Mouse (Mus musculus) midbrain, embryonic 10.5 days (tissue): ENCODE results near the gene Pdia2. TPM values are rescaled to one million over a fixed set of nuclear protein-coding genes. Genes with fewer than 3 reads are reported as not detected.
A peak's percentile ranks its signal among the peaks of the same experiment; 100 is the strongest.
"Not testable (repeated sequence)": the region's sequence is repeated elsewhere in the genome, so short reads cannot be mapped to it uniquely, and the experiment has no call there.

Experiments
- DNase-seq: peaks from one replicate; pipeline ENCODE4 v3.0.0-alpha.2; 2017; ENCODE audit warnings: low spot score
- H3K27ac ChIP-seq: fragments of 300-500 bp; sonication (generic); replicated peaks from 2 replicates; pipeline ENCODE4 v1.5.1; 2016; ENCODE audit warnings: mild to moderate bottlenecking
- H3K27me3 ChIP-seq: fragments of 300-500 bp; sonication (generic); 2 replicates; pipeline ENCODE4 v1.6.1; 2016; ENCODE audit warnings: low read depth, mild to moderate bottlenecking; ENCODE audit not compliant: poor library complexity, severe bottlenecking
- H3K36me3 ChIP-seq: fragments of 300-500 bp; sonication (generic); 2 replicates; pipeline ENCODE4 v1.6.1; 2016; ENCODE audit warnings: mild to moderate bottlenecking, moderate library complexity
- H3K4me1 ChIP-seq: fragments of 300-500 bp; sonication (generic); 2 replicates; pipeline ENCODE4 v1.6.1; 2016
- H3K4me3 ChIP-seq: fragments of 300-500 bp; sonication (generic); 2 replicates; pipeline ENCODE4 v1.5.1; 2016; ENCODE audit warnings: mild to moderate bottlenecking, moderate library complexity
- H3K9me3 ChIP-seq: fragments of 300-500 bp; sonication (generic); replicated peaks from 2 replicates; pipeline ENCODE4 v1.6.1; 2016; ENCODE audit warnings: mild to moderate bottlenecking
- WGBS: fragments of 180-500 bp; shearing (Covaris S2); methylation state at CpG from one replicate; pipeline ENCODE4 v1.1.7; 2016; 5-methylcytosine and 5-hydroxymethylcytosine counted together
- polyA plus RNA-seq: library from polyadenylated mRNA; unstranded; fragments of >200 nt; fragmentation: Nextera tagmentation; extraction: Ambion mirVana; gene quantifications from 2 replicates; pipeline ENCODE4 v1.2.1, GENCODE M21; 2016

Gene Pdia2
- polyA plus RNA-seq, 1 experiment from 2014 or later, result 0.81 TPM

DNA sequence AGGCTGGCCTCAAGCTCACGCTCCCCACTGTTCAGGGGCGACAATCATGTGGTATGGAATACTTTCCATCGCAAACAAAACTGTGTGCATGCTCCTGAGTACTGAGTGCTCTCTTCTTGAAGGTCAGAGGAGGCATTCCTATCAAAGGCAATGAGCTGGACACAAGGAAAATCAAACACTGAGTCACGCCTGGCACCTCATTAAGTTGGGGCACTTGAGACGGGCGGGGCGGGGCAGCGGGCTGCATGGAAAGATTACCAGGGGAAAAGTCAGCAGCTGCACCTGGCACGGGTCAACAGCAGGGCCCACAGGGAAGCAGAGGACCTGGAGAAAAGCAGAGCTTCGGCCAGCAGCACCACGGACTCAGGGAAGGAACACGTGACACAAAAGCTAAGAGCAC lies 26.3 kb upstream of the Pdia2 start:
- no peaks in the 10 kb centered on the region for H3K4me1 ChIP-seq
- H3K27ac ChIP-seq, result no peak overlapping the region
- WGBS, result 89% methylated on average over 12 of the region's 12 CpGs
- H3K9me3 ChIP-seq, result no peaks in the 10 kb centered on the region
- no peaks in the 10 kb centered on the region for H3K36me3 ChIP-seq
- no peak overlapping the region for H3K4me3 ChIP-seq
- H3K27me3 ChIP-seq, result no peaks in the 10 kb centered on the region
- DNase-seq, result no peak

GRCm38 (mm10) chr17:26221508-26221907 lies 22.6 kb upstream of the Pdia2 start:
- no peaks in the 10 kb centered on the region for H3K27me3 ChIP-seq
- H3K36me3 ChIP-seq, result 0 out of 2 replicates have a peak, but pooled peaks cover 10% of the 10 kb centered on the region
- no peak overlapping the region for H3K27ac ChIP-seq
- H3K4me1 ChIP-seq, result no peaks in the 10 kb centered on the region
- DNase-seq, result no peak
- WGBS, result 77% methylated on average over 2 of the region's 2 CpGs
- H3K4me3 ChIP-seq, result no peak overlapping the region
- H3K9me3 ChIP-seq, result no peaks in the 10 kb centered on the region

DNA sequence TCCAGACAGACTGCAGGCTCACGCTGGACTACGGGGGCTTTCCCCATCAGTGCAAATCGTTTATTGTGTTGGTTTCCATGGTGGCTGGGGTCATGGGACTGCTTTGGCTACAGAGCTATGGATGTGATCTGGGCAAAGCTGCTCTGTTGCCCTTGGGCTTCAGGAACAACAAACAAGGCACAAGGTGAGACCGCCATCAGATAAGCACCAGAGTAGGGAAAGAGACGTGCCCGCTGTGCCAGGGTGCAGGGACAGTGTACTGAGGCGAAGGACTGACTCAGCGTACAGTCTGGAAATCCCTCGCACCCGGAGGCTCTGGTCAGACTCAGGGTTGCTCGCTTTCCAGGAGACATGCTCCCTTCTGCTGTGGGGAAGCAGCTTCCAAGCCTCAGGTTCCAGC lies 13.8 kb upstream of the Pdia2 start:
- Histone ChIP-seq H3K4me1 (no peaks in the 10 kb centered on the region), H3K27me3 (no peaks in the 10 kb centered on the region), H3K4me3 (no peak overlapping the region), H3K36me3 (peaks cover 8% of the 10 kb centered on the region), H3K27ac (no peak overlapping the region), H3K9me3 (no peaks in the 10 kb centered on the region)
- WGBS, result 88% methylated on average over 11 of the region's 11 CpGs
- DNase-seq, result no peak

GRCm38 (mm10) chr17:26212241-26212640 lies 13.4 kb upstream of the Pdia2 start:
- no peaks in the 10 kb centered on the region for H3K4me1 ChIP-seq
- no peaks in the 10 kb centered on the region for H3K9me3 ChIP-seq
- H3K27ac ChIP-seq, result no peak overlapping the region
- peaks cover 8% of the 10 kb centered on the region for H3K36me3 ChIP-seq
- H3K27me3 ChIP-seq, result no peaks in the 10 kb centered on the region
- no peak for DNase-seq
- H3K4me3 ChIP-seq, result no peak overlapping the region
- 90% methylated on average over 7 of the region's 7 CpGs for WGBS

DNA sequence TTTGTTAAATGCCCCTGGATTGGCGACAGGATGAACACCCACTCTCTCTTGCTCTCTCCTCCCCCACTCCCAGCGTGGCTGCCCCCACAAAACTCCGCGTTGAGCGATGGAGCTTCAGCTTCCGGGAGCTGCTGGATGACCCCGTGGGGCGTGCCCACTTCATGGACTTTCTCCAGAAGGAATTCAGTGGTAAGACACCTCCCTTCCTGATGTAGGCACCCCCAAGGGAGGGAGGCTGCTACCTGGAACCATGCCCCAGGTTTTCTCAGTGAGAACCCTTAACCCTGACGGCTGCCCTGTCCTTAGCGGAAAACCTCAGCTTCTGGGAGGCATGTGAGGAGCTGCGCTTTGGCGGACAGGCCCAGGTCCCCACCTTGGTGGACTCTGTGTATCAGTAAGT lies 8.8 kb upstream of the Pdia2 start, which contains the start of gene Arhgdig:
Gene Arhgdig (minus strand): TSS at position 101 of the 400 bp plus-strand sequence.
- Histone ChIP-seq H3K4me1 (peaks cover 23% of the 10 kb centered on the region), H3K36me3 (no peaks in the 10 kb centered on the region), H3K27ac (no peak within 1 kb of the TSS), H3K4me3 (no peak within 1 kb of the TSS), H3K9me3 (no peaks in the 10 kb centered on the region), H3K27me3 (peaks cover 33% of the 10 kb centered on the region)
- 89% methylated on average over 12 of the region's 12 CpGs for WGBS
- no peak for DNase-seq

DNA sequence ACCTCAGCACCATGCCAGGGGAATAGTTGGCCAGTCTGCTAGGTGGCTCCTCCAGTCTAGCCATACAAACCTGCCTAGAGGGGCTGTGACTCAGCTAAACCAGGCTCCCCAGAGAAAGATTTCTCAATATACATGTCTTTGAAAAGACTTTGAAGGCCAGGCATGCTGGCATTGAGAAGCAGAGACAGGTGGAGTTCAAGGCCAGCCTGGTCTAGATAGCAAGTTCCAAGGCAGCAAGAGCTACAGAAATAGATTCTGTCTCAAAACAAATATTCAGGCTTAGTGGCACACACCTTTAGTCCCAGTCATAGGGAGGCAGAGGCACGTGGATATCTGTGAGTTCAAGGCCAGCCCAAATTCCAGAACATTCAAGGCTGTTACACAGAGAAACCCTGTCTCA lies 7.5 kb upstream of the Pdia2 start:
- H3K4me1 ChIP-seq, result peaks cover 26% of the 10 kb centered on the region
- H3K27me3 ChIP-seq, result peaks cover 46% of the 10 kb centered on the region

DNA sequence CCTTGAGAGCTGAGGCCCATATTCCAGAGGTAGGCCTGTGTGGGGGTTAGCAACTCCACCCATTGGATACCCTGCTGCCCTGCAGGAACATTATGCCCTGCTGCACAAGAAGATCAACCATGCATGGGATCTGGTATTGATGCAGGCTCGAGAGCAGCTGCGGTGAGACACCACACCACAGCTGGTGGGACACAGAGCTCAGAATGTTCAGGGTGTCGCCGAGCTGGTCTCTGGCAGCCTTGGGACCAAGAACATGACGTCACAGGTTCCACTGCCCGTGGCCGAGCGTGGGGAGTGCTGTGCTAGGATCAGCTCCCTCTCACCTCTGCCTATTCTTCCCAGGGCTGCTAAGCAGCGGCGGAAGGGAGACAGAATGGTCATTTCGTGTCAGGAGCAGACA lies 5.9 kb upstream of the Pdia2 start:
- Histone ChIP-seq H3K4me1 (peaks cover 37% of the 10 kb centered on the region), H3K9me3 (no peaks in the 10 kb centered on the region), H3K4me3 (no peak overlapping the region), H3K36me3 (no peaks in the 10 kb centered on the region), H3K27ac (no peak overlapping the region; the same call in 1 of the 2 replicates), H3K27me3 (peaks cover 63% of the 10 kb centered on the region)
- DNase-seq, result no peak
- 36% methylated on average over 11 of the region's 11 CpGs for WGBS

More for the DNA sequence above, 7.5 kb upstream of the Pdia2 start:
- 85% methylated on average over 1 of the region's 1 CpGs for WGBS
- Histone ChIP-seq H3K9me3 (no peaks in the 10 kb centered on the region), H3K36me3 (no peaks in the 10 kb centered on the region), H3K27ac (no peak overlapping the region), H3K4me3 (no peak overlapping the region)
- no peak for DNase-seq

GRCm38 (mm10) chr17:26203321-26203811 lies 4.5 kb upstream of the Pdia2 start:
- Histone ChIP-seq H3K27ac (no peak overlapping the region), H3K4me3 (peak overlapping the region; percentile 55), H3K27me3 (peaks cover 76% of the 10 kb centered on the region), H3K36me3 (0 out of 2 replicates have a peak, but pooled peaks cover 7% of the 10 kb centered on the region), H3K4me1 (peaks cover 37% of the 10 kb centered on the region), H3K9me3 (no peaks in the 10 kb centered on the region)
- WGBS, result 1% methylated on average over 30 of the region's 30 CpGs
- no peak for DNase-seq

DNA sequence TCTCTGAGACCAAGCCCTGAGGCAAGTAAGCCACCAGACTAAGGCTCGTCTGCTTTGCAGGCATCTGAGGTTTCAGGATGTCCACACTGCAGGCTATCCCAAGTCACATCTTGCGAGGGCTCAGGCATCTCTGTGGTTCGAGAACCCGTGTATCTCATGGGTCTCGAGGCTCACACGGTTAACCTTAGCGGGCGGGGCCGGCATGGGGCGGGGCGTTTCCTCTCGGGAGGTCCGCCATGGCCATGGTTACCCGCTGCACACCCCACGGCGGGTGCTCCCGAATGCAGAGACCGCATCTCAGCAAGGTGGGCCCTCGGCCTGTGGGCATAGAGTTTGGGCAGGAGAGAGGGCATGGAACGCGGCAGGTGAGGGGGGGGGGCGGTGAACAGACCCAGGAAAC lies 3.9 kb upstream of the Pdia2 start, which contains the start of gene Rgs11:
Gene Rgs11 (plus strand): TSS at position 215 of the 400 bp plus-strand sequence.
- 2% methylated on average over 22 of the region's 22 CpGs for WGBS
- Histone ChIP-seq H3K4me1 (peaks cover 37% of the 10 kb centered on the region), H3K27me3 (peaks cover 76% of the 10 kb centered on the region), H3K27ac (0 out of 2 replicates have a peak within 1 kb of the TSS, but pooled peaks have one; percentile 1), H3K4me3 (peak within 1 kb of the TSS; percentile 64), H3K36me3 (peaks cover 13% of the 10 kb centered on the region), H3K9me3 (no peaks in the 10 kb centered on the region)
- no peak for DNase-seq

DNA sequence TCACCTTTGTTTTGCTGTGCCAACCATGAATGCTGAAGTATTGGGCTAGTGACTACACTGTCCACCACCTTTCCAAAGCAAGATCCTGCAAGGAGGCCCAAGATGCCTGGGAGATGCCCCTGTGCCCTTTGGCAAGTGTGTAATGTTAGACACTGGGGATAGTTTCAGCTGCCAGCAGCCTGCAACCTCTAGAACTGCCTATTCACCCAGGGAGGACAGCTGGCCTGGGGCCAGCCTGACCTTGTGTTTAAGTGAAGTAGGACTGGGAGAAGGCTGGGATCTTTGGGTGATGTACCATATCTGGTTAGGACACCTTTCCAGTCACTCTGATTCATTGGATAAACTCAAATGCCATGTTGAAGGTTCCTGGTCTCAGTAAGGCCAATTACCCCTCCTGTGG lies 3.1 kb upstream of the Pdia2 start:
- no peak overlapping the region for H3K27ac ChIP-seq
- peaks cover 76% of the 10 kb centered on the region for H3K27me3 ChIP-seq
- DNase-seq, result no peak
- H3K9me3 ChIP-seq, result no peaks in the 10 kb centered on the region
- H3K4me1 ChIP-seq, result peaks cover 37% of the 10 kb centered on the region
- peaks cover 20% of the 10 kb centered on the region for H3K36me3 ChIP-seq
- H3K4me3 ChIP-seq, result no peak overlapping the region; the same call in 1 of the 2 replicates

DNA sequence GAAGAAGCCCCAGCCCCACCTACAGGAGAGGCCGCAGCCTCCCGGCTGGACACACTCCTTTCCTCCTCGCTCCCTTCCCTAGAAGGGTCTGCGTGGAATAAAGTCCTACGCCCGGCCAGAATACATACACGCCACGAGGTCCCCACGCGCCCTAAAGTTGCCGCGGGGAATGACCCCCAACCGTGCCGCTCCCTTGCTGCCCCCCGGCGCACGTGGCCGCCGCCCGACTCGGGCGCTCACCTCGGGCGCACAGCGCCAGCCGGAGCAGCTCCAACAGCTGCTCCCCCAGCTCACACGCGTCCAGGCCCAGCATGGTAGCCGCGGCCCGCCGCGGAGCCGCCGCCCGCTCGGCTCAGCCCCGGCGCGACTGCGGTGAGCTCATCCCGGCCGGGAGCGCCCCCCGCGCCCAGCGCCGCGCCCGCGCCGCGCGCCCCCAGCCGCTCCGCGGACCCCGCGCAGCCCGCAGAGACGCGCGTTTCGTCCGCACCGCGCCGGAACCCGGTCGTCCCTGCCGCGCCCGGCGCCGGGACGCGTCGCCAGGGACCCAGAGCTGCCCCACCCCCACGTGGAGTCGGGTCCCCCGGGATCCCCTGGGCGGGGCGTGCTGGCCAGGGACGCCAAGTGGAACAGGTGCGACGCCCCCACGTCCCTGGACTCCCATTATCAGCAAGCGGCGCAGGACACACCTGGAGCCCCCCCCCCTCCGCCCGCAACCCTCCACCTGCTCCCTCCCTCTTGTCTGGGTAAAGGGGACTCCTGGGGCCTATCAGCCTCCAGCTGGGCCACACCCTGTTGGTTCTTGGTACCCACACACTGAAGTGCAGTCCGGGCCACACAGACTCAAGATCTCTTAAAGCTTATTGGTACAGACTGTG lies 2.2 kb upstream of the Pdia2 start:
- 3% methylated on average over 90 of the region's 92 CpGs for WGBS
- peak overlapping the region; percentile 64 for H3K4me3 ChIP-seq
- H3K36me3 ChIP-seq, result peaks cover 30% of the 10 kb centered on the region
- H3K27me3 ChIP-seq, result peaks cover 76% of the 10 kb centered on the region
- H3K9me3 ChIP-seq, result no peaks in the 10 kb centered on the region
- H3K27ac ChIP-seq, result peak overlapping the region; percentile 73
- no peak for DNase-seq
- H3K4me1 ChIP-seq, result peaks cover 37% of the 10 kb centered on the region

DNA sequence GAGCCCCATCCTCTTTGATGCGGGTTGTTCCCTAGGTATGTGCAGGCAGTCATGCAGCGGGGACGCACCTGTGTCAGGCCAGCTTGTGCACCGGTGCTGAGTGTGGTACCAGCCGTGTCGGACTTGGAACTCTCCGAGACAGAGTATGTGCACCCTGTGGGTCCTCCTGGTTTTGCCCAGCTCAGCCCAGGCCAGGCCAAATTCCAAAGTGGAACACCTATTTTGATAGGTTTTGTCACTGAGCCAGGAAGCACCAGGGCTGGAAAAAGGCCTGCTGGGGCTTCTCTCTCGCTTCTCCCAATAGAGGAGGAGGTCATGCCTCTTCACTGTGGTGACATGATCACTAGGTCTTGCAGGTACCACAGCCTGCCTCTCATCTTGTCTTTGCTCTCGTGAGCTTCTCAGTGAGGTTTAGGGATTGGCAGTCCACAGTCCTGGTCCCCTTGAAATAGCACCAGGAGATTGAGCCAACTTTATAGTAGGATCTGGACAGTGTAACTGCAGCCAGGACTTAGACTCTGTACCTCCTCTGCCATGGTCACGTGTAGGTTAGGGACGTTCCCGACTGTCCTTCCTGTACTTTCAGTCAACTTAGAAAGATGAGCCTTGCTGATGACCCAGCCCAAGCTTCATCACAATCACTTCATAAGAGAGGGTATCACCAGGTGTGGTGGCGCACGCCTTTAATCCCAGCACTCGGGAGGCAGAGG lies 6.3 kb downstream of the Pdia2 start:
- 97% methylated on average over 15 of the region's 15 CpGs for WGBS
- no peak for DNase-seq
- H3K36me3 ChIP-seq, result peaks cover 100% of the 10 kb centered on the region
- H3K4me3 ChIP-seq, result no peak overlapping the region
- no peaks in the 10 kb centered on the region for H3K9me3 ChIP-seq
- H3K27ac ChIP-seq, result no peak overlapping the region
- H3K4me1 ChIP-seq, result no peaks in the 10 kb centered on the region
- no peaks in the 10 kb centered on the region for H3K27me3 ChIP-seq

- 93% methylated on average over 7 of the region's 7 CpGs for WGBS
Observed at GRCm38 (mm10) chr17:26191486-26191885, 7.4 kb downstream of the Pdia2 start.

More at GRCm38 (mm10) chr17:26191486-26191885, 7.4 kb downstream of the Pdia2 start:
- peaks cover 100% of the 10 kb centered on the region for H3K36me3 ChIP-seq
- H3K27ac ChIP-seq, H3K9me3 ChIP-seq, H3K4me3 ChIP-seq, DNase-seq, H3K27me3 ChIP-seq, H3K4me1 ChIP-seq: not testable (repeated sequence)
